Mouse (Mus musculus): ENCODE data around the gene Nol4l. TPM values are rescaled to one million over a fixed set of nuclear protein-coding genes. Genes with fewer than 3 reads are reported as not detected.

Nol4l gene
- total and polyA plus RNA-seq, 3 experiments, result 3.5 to 4.4 (median 3.9) TPM

- H3K9ac ChIP-seq (ENCODE audit: low read depth, low read length), result no peak overlapping the region
These were observed 88.5 kb downstream of the Nol4l start for GRCm38 (mm10) chr2:153441228-153441627.

GRCm38 (mm10) chr2:153440755-153441154, 89.0 kb downstream of the Nol4l start:
- no peak overlapping the region for H3K9ac ChIP-seq (ENCODE audit: low read depth, low read length)
- H3K4me1 ChIP-seq (ENCODE audit: control insufficient read depth, insufficient read depth, low read length), result peaks cover 27% of the 10 kb centered on the region
- intact Hi-C loops (cut with DNase I), result loop anchor here (5.0 kb wide), 1 partner anchor 198 kb away; the partner anchor contains the start of genes Plagl2 and Pofut1
- H3K36me3 ChIP-seq (ENCODE audit: control insufficient read depth, insufficient read depth, low read length), result no peaks in the 10 kb centered on the region
- no peak overlapping the region for H3K27ac ChIP-seq
- H3K79me2 ChIP-seq (replicated peaks; ENCODE audit: control insufficient read depth, insufficient read depth, low read length), result no peaks in the 10 kb centered on the region; the same call in 1 of the 2 replicates
- no peak for TF ChIP-seq CTCF (IDR thresholded peaks at IDR 0.05)
- TF ChIP-seq EP300 (IDR thresholded peaks at IDR 0.05; ENCODE audit: insufficient read depth, low read depth, low read length), result no peak
- no peak for TF ChIP-seq POLR2A (IDR thresholded peaks at IDR 0.05; ENCODE audit: insufficient read depth, low read depth, low read length)
- H3K27me3 ChIP-seq (ENCODE audit: control insufficient read depth, insufficient read depth, low read length), result no peaks in the 10 kb centered on the region
- no peak overlapping the region for H3K4me3 ChIP-seq
- WGBS, result 47% methylated on average over 2 of the region's 2 CpGs
- no peak for DNase-seq

More at GRCm38 (mm10) chr2:153441228-153441627, 88.5 kb downstream of the Nol4l start:
- 43% methylated on average over 3 of the region's 3 CpGs for WGBS
- intact Hi-C loops (cut with DNase I), result loop anchor here (5.0 kb wide), 1 partner anchor 199 kb away; the partner anchor contains the start of genes Plagl2 and Pofut1
- H3K27ac ChIP-seq, result no peak overlapping the region
- no peaks in the 10 kb centered on the region for H3K36me3 ChIP-seq (ENCODE audit: control insufficient read depth, insufficient read depth, low read length)
- no peak overlapping the region for H3K4me3 ChIP-seq
- TF ChIP-seq EP300 (IDR thresholded peaks at IDR 0.05; ENCODE audit: insufficient read depth, low read depth, low read length) (no peak), POLR2A (IDR thresholded peaks at IDR 0.05; ENCODE audit: insufficient read depth, low read depth, low read length) (no peak), CTCF (IDR thresholded peaks at IDR 0.05) (no peak)
- peaks cover 23% of the 10 kb centered on the region for H3K4me1 ChIP-seq (ENCODE audit: control insufficient read depth, insufficient read depth, low read length)
- no peaks in the 10 kb centered on the region; the same call in 1 of the 2 replicates for H3K79me2 ChIP-seq (replicated peaks; ENCODE audit: control insufficient read depth, insufficient read depth, low read length)
- H3K27me3 ChIP-seq (ENCODE audit: control insufficient read depth, insufficient read depth, low read length), result no peaks in the 10 kb centered on the region
- no peak for DNase-seq

DNA sequence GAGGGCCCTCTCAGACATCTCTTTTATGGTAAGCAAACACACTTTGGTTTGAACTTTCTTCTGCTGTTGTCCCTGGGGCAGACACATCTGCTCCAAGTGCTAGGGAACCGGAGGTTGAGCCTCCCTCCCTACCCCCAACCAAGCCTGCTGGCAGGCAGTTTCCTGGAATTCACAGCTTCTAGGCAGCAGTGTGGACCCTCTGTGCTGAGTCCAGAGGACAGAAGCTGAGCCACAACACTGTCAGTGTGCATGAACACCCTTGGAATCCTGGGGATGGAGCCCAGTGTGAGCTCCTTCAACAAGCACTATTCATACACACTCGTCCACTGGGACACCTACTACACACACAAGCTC, 92.5 kb downstream of the Nol4l start:
- WGBS, result 33% methylated on average over 2 of the region's 2 CpGs
- H3K4me1 ChIP-seq (ENCODE audit: control insufficient read depth, insufficient read depth, low read length), result peaks cover 33% of the 10 kb centered on the region
- 0 out of 2 replicates have a peak overlapping the region, but pooled peaks have one; percentile 7 for H3K4me3 ChIP-seq
- intact Hi-C loops (cut with DNase I), result no loop called here
- peak overlapping the region; percentile 57 for H3K27ac ChIP-seq
- H3K27me3 ChIP-seq (ENCODE audit: control insufficient read depth, insufficient read depth, low read length), result no peaks in the 10 kb centered on the region
- no peaks in the 10 kb centered on the region for H3K79me2 ChIP-seq (replicated peaks; ENCODE audit: control insufficient read depth, insufficient read depth, low read length)
- no peak for TF ChIP-seq CTCF (IDR thresholded peaks at IDR 0.05)
- H3K9ac ChIP-seq (ENCODE audit: low read depth, low read length), result peak overlapping the region; percentile 1; the same call in 1 of the 2 replicates
- no peaks in the 10 kb centered on the region for H3K36me3 ChIP-seq (ENCODE audit: control insufficient read depth, insufficient read depth, low read length)
- no peak for DNase-seq

- Histone ChIP-seq H3K79me2 (replicated peaks; ENCODE audit: control insufficient read depth, insufficient read depth, low read length) (no peaks in the 10 kb centered on the region), H3K4me1 (ENCODE audit: control insufficient read depth, insufficient read depth, low read length) (peaks cover 32% of the 10 kb centered on the region), H3K27me3 (ENCODE audit: control insufficient read depth, insufficient read depth, low read length) (no peaks in the 10 kb centered on the region), H3K36me3 (ENCODE audit: control insufficient read depth, insufficient read depth, low read length) (no peaks in the 10 kb centered on the region), H3K4me3 (0 out of 2 replicates have a peak overlapping the region, but pooled peaks have one; percentile 7), H3K27ac (peak overlapping the region; percentile 57), H3K9ac (ENCODE audit: low read depth, low read length) (no peak overlapping the region)
- peak; percentile 59 to 66 for DNase-seq
- TF ChIP-seq POLR2A (IDR thresholded peaks at IDR 0.05; ENCODE audit: insufficient read depth, low read depth, low read length) (no peak), CTCF (IDR thresholded peaks at IDR 0.05) (no peak), EP300 (IDR thresholded peaks at IDR 0.05; ENCODE audit: insufficient read depth, low read depth, low read length) (no peak)
- WGBS, result 21% methylated on average over 6 of the region's 6 CpGs
- intact Hi-C loops (cut with DNase I), result no loop called here
These were observed 93.0 kb downstream of the Nol4l start for GRCm38 (mm10) chr2:153436641-153437305.

DNA sequence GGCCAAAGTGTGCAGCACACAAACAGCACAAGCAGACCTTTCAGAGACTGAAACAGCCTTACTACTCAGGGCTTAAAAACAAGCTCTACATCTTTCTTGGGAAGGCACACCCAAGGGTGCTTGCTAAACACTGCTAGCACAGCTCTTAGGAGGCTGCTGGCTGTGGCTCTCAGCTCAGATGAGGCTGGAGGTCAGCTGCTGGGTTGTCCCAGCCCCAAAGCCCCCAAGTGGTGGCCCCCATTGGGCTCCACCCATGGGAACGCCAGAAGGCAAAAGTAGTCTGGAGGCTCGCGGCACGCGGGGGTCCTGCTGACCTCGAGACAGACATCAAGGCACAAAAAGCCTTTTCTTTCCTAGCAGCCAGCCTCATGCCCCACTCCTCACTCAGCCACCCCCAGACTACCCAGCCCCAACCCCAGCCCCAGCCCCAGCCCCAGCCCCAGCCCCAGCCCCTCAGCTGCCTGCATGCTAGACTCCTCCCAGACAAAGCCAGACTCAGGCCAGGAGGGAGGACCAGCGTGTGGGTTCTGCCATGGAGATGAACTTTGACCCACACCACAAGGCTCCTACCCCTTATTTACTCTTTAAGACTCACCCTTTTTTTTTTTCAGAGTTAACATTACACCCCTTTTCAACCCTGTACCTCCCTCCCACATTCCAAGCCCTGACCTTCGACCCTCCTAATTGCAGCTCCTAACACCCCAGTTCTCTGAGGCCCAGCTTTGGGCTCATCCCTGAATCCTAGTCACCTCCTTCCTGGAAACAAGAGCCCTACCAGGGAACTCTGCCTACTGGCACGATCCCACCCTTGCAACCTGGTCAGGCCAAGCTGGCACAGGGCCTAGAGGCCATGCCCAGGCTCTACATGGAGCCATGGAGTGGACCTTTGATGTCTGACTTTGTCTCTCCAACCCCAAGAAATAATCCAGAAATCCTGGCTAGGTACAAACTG, 94.6 kb downstream of the Nol4l start:
- Histone ChIP-seq H3K4me1 (ENCODE audit: control insufficient read depth, insufficient read depth, low read length) (peaks cover 27% of the 10 kb centered on the region), H3K27me3 (ENCODE audit: control insufficient read depth, insufficient read depth, low read length) (no peaks in the 10 kb centered on the region), H3K79me2 (replicated peaks; ENCODE audit: control insufficient read depth, insufficient read depth, low read length) (no peaks in the 10 kb centered on the region), H3K9ac (ENCODE audit: low read depth, low read length) (no peak overlapping the region), H3K27ac (no peak overlapping the region), H3K4me3 (no peak overlapping the region), H3K36me3 (ENCODE audit: control insufficient read depth, insufficient read depth, low read length) (no peaks in the 10 kb centered on the region)
- peak in 1 of 2 experiments; percentile 44 for DNase-seq
- 73% methylated on average over 9 of the region's 9 CpGs for WGBS
- TF ChIP-seq CTCF (IDR thresholded peaks at IDR 0.05) (no peak), POLR2A (IDR thresholded peaks at IDR 0.05; ENCODE audit: insufficient read depth, low read depth, low read length) (no peak)
- intact Hi-C loops (cut with DNase I), result no loop called here
